Mouse (Mus musculus) heart, postnatal 0 days (tissue): Measurements from ENCODE around the gene 2310057J18Rik. TPM values are rescaled to one million over a fixed set of nuclear protein-coding genes. Genes with fewer than 3 reads are reported as not detected.

Experiments
- ATAC-seq: fragments of 200-750 bp; cut with Nextera tagmentation; 2 replicates; pipeline ENCODE4 v1.8.0; 2017; ENCODE audit warnings: low read depth, moderate number of reproducible peaks, moderate library complexity; ENCODE audit not compliant: insufficient read depth
- DNase-seq: peaks from one replicate; pipeline ENCODE4 v3.0.0-alpha.2; 2016; ENCODE audit warnings: low spot score
- H3K27ac ChIP-seq: fragments of 300-500 bp; sonication (generic); 2 replicates; pipeline ENCODE4 v1.5.1; 2014; ENCODE audit warnings: low read depth, mild to moderate bottlenecking
- H3K27me3 ChIP-seq: fragments of 300-500 bp; sonication (generic); 2 replicates; pipeline ENCODE4 v1.6.1; 2014; ENCODE audit warnings: low read length, mixed read lengths; ENCODE audit not compliant: control insufficient read depth, insufficient read depth
- H3K36me3 ChIP-seq: fragments of 300-500 bp; sonication (generic); replicated peaks from 2 replicates; pipeline ENCODE4 v1.6.1; 2014; ENCODE audit warnings: low read length, mixed read lengths; ENCODE audit not compliant: control insufficient read depth, insufficient read depth
- H3K4me1 ChIP-seq: fragments of 300-500 bp; sonication (generic); 2 replicates; pipeline ENCODE4 v1.6.1; 2014; ENCODE audit warnings: antibody characterized with exemption; ENCODE audit not compliant: control insufficient read depth, insufficient read depth
- H3K4me2 ChIP-seq: fragments of 300-500 bp; sonication (generic); 2 replicates; pipeline ENCODE4 v1.6.1; 2014; ENCODE audit warnings: low read depth, mild to moderate bottlenecking, low read length, moderate library complexity
- H3K4me3 ChIP-seq: fragments of 300-500 bp; sonication (generic); 2 replicates; pipeline ENCODE4 v1.5.1; 2014; ENCODE audit warnings: low read depth, low read length
- H3K9ac ChIP-seq: fragments of 300-500 bp; sonication (generic); replicated peaks from 2 replicates; pipeline ENCODE4 v1.6.1; 2014; ENCODE audit warnings: low read depth, low read length, mixed read lengths
- H3K9me3 ChIP-seq: fragments of 300-500 bp; sonication (generic); replicated peaks from 2 replicates; pipeline ENCODE4 v1.6.1; 2016; ENCODE audit warnings: low read length; ENCODE audit not compliant: control insufficient read depth
- CTCF ChIP-seq: IDR thresholded peaks from 2 replicates; pipeline ENCODE4 v1.5.1; 2016; ENCODE audit warnings: antibody characterized with exemption, control low read depth, low read depth
- EP300 ChIP-seq: IDR thresholded peaks from 2 replicates; pipeline ENCODE4 v1.6.1; 2016; ENCODE audit warnings: antibody characterized with exemption, low read depth
- WGBS: fragments of 180-500 bp; shearing (Covaris S2); extraction: QIAGEN DNeasy Blood & Tissue Kit; methylation state at CpG from one replicate; pipeline ENCODE4 v1.1.7; 2014; 5-methylcytosine and 5-hydroxymethylcytosine counted together
- polyA plus RNA-seq: library from polyadenylated mRNA; unstranded; fragments of >200 nt; fragmentation: Nextera tagmentation; extraction: Ambion mirVana; gene quantifications from 2 replicates; pipeline ENCODE4 v1.2.1, GENCODE M21; 2015
- total RNA-seq: library from RNA; depleted of rRNA; stranded (reverse); fragments of >200 nt; gene quantifications from 2 replicates; pipeline ENCODE4 v1.2.3, GENCODE M21; 2014; ENCODE audit warnings: low replicate concordance; rRNA removed

The 2310057J18Rik gene
- total and polyA plus RNA-seq, 2 experiments from 2014 or later, result not detected

DNA sequence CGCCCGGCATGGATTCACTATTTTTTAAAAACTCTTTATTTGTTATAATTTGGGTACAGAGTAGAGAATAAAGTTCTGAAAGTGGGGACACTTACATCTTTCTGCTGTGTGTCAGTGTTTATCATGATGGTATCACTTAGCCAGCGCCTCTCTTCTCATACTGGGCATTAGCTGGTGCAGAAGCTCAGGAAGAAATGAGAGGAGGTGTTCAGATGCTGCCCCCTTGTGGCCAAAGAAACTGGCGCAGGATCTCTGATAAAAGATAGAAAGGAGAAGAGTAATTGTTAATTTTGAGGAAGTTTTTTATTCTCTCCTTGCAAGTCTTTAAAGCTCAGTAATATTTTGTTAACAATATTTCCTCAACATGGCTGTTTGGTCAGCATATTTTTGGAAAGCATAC, 31.0 kb downstream of the 2310057J18Rik start:
- ATAC-seq (no peak), DNase-seq (peak; percentile 51)

DNA sequence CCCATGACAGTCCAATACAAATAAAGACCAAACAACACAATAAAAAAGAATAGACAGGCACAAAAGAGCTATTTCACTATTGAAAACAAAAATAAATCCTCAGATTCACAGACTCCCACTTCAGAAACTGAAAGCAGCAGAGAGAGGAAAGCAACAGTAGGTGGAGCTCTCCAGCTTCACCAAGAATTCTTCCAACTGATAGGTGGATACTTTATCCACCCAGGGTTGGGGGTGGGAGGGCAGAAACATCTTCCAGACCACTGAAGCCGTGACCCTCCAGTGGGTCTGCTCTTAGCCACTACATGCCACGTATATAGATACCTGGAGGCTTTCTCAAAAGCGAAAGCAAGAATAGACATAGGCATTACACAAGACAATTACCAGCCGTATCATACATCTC, 31.6 kb downstream of the 2310057J18Rik start:
- Histone ChIP-seq H3K9me3 (no peaks in the 10 kb centered on the region), H3K4me2 (peak overlapping the region; percentile 39; the same call in 1 of the 2 replicates), H3K9ac (no peak overlapping the region), H3K4me3 (no peak overlapping the region), H3K27me3 (no peaks in the 10 kb centered on the region), H3K36me3 (no peaks in the 10 kb centered on the region), H3K27ac (no peak overlapping the region), H3K4me1 (no peaks in the 10 kb centered on the region)
- ATAC-seq (no peak), DNase-seq (no peak)
- WGBS, result 54% methylated on average over 4 of the region's 4 CpGs
- TF ChIP-seq CTCF, result peak; percentile 17; the same call in 1 of the 2 replicates
- TF ChIP-seq EP300, result no peak

More for the DNA sequence above, 31.0 kb downstream of the 2310057J18Rik start:
- Histone ChIP-seq H3K4me3 (no peak overlapping the region), H3K4me2 (no peak overlapping the region), H3K36me3 (no peaks in the 10 kb centered on the region), H3K9ac (no peak overlapping the region), H3K27me3 (no peaks in the 10 kb centered on the region), H3K27ac (no peak overlapping the region), H3K4me1 (no peaks in the 10 kb centered on the region), H3K9me3 (no peaks in the 10 kb centered on the region)
- TF ChIP-seq EP300 (no peak), CTCF (peak; percentile 61)
- 48% methylated on average over 4 of the region's 4 CpGs for WGBS

Other genes with a start within 250 kb of the 2310057J18Rik start
- 2.9 TPM in 1 of 2 replicates, not detected in the other for gene Soga3, start 157.5 kb upstream of the 2310057J18Rik start, total RNA-seq
- 0.07 TPM in 2 replicates for gene Soga3, start 157.5 kb upstream of the 2310057J18Rik start, polyA plus RNA-seq
- not detected in 2 replicates for gene Gm49353, start 212.7 kb upstream of the 2310057J18Rik start, total RNA-seq
- not detected in 2 replicates for gene Gm49353, start 212.7 kb upstream of the 2310057J18Rik start, polyA plus RNA-seq
- not detected in 2 replicates for gene 9330159F19Rik, start 225.3 kb upstream of the 2310057J18Rik start, total RNA-seq
- gene 9330159F19Rik, start 225.3 kb upstream of the 2310057J18Rik start, polyA plus RNA-seq, result 0.03 TPM in 1 of 2 replicates, not detected in the other